Mouse (Mus musculus): ENCODE results near the gene Gm21394.
"Not testable (repeated sequence)": the region's sequence is repeated elsewhere in the genome, so short reads cannot be mapped to it uniquely, and the experiment has no call there.

Gm21394 gene

GRCm38 (mm10) chrY:84564807-84565206 is at the start of gene Gm21394:
Gene Gm21394 (minus strand): TSS chrY:84564907.
- not testable (repeated sequence) for DNase-seq
